Mouse (Mus musculus) T-helper 1 cell (primary cell): ENCODE measurements around the gene Otor.

ENCODE experiments used
- in situ Hi-C: fragments of 300-600 bp; cut with MboI, MseI; formaldehyde crosslinking; loops from one replicate; pipeline ENCODE4 v1.15.1; 2025; ENCODE audit warnings: high pct_unique_total_duplicates

Otor gene

GRCm38 (mm10) chr2:143078198-143078851, at the start of gene Otor:
Gene Otor (plus strand): TSS chr2:143078473.
- in situ Hi-C loops = no loop called here

GRCm38 (mm10) chr2:143031283-143031682, 47.0 kb upstream of the Otor start:
- in situ Hi-C loops = no loop called here

GRCm38 (mm10) chr2:143032378-143033255, 45.7 kb upstream of the Otor start:
- in situ Hi-C loops = no loop called here

GRCm38 (mm10) chr2:143034350-143035085, 43.8 kb upstream of the Otor start:
- in situ Hi-C loops = no loop called here

- in situ Hi-C loops = no loop called here
These were observed 43.1 kb upstream of the Otor start for GRCm38 (mm10) chr2:143035086-143035593.

GRCm38 (mm10) chr2:143041596-143041995, 36.7 kb upstream of the Otor start:
- in situ Hi-C loops = no loop called here

GRCm38 (mm10) chr2:143055251-143055650, 23.0 kb upstream of the Otor start:
- in situ Hi-C loops = no loop called here

- in situ Hi-C loops = no loop called here
These were observed 21.5 kb upstream of the Otor start for GRCm38 (mm10) chr2:143056736-143057135.

- in situ Hi-C loops = no loop called here
These were observed 15.9 kb upstream of the Otor start for GRCm38 (mm10) chr2:143062432-143062811.

- in situ Hi-C loops = no loop called here
These were observed 15.2 kb upstream of the Otor start, which contains the start of gene Snrpb2 for GRCm38 (mm10) chr2:143062812-143063792. Gene Snrpb2 (plus strand): TSS chr2:143063039.

GRCm38 (mm10) chr2:143065914-143066313, 12.4 kb upstream of the Otor start:
- in situ Hi-C loops = no loop called here

- in situ Hi-C loops = no loop called here
These were observed 3.4 kb downstream of the Otor start for GRCm38 (mm10) chr2:143081693-143082092.

- in situ Hi-C loops = no loop called here
These were observed 6.7 kb downstream of the Otor start for GRCm38 (mm10) chr2:143084852-143085397.

GRCm38 (mm10) chr2:143089866-143090265, 11.6 kb downstream of the Otor start:
- in situ Hi-C loops = no loop called here

- in situ Hi-C loops = no loop called here
These were observed 15.5 kb downstream of the Otor start for GRCm38 (mm10) chr2:143093726-143094125.

- in situ Hi-C loops = no loop called here
These were observed 16.5 kb downstream of the Otor start for GRCm38 (mm10) chr2:143094761-143095160.

- in situ Hi-C loops = no loop called here
These were observed 18.9 kb downstream of the Otor start for GRCm38 (mm10) chr2:143097170-143097569.

- in situ Hi-C loops = no loop called here
These were observed 35.6 kb downstream of the Otor start for GRCm38 (mm10) chr2:143113859-143114258.

- in situ Hi-C loops = no loop called here
These were observed 36.4 kb downstream of the Otor start for GRCm38 (mm10) chr2:143114716-143115115.

- in situ Hi-C loops = no loop called here
These were observed 39.2 kb downstream of the Otor start for GRCm38 (mm10) chr2:143117453-143117852.
